Mouse (Mus musculus) limb, embryonic 11.5 days (tissue): ENCODE results near the gene Kremen1. TPM values are rescaled to one million over a fixed set of nuclear protein-coding genes. Genes with fewer than 3 reads are reported as not detected.

Experiments used
- ATAC-seq: fragments of 200-750 bp; cut with Nextera tagmentation; 2 replicates; pipeline ENCODE4 v1.8.0; 2017; ENCODE audit warnings: low read depth; ENCODE audit not compliant: insufficient number of reproducible peaks, low FRiP score, low TSS enrichment
- DNase-seq: peaks from one replicate; pipeline ENCODE4 v3.0.0-alpha.2; 2015; ENCODE audit warnings: low spot score
- H3K27ac ChIP-seq: fragments of 300-500 bp; sonication (generic); replicated peaks from 2 replicates; pipeline ENCODE4 v1.5.1; 2014; ENCODE audit warnings: low read depth, mild to moderate bottlenecking, low read length
- H3K27me3 ChIP-seq: fragments of 300-500 bp; sonication (generic); 2 replicates; pipeline ENCODE4 v1.6.1; 2014; ENCODE audit warnings: mild to moderate bottlenecking, low read length, mixed read lengths; ENCODE audit not compliant: control insufficient read depth, insufficient read depth
- H3K36me3 ChIP-seq: fragments of 300-500 bp; sonication (generic); 2 replicates; pipeline ENCODE4 v1.6.1; 2014; ENCODE audit warnings: mild to moderate bottlenecking, low read length, moderate library complexity, mixed read lengths; ENCODE audit not compliant: control insufficient read depth, insufficient read depth
- H3K4me1 ChIP-seq: fragments of 300-500 bp; sonication (generic); 2 replicates; pipeline ENCODE4 v1.6.1; 2014; ENCODE audit warnings: low read length, mixed read lengths; ENCODE audit not compliant: control insufficient read depth, insufficient read depth
- H3K4me2 ChIP-seq: fragments of 300-500 bp; sonication (generic); 2 replicates; pipeline ENCODE4 v1.6.1; 2014; ENCODE audit warnings: low read depth, mild to moderate bottlenecking, moderate library complexity; ENCODE audit not compliant: severe bottlenecking
- H3K4me3 ChIP-seq: fragments of 300-500 bp; sonication (generic); 2 replicates; pipeline ENCODE4 v1.5.1; 2014; ENCODE audit warnings: low read depth, low read length
- H3K9ac ChIP-seq: fragments of 300-500 bp; sonication (generic); 2 replicates; pipeline ENCODE4 v1.6.1; 2014; ENCODE audit warnings: mild to moderate bottlenecking, low read length
- H3K9me3 ChIP-seq: fragments of 300-500 bp; sonication (generic); 2 replicates; pipeline ENCODE4 v1.6.1; 2016; ENCODE audit warnings: low read length; ENCODE audit not compliant: control insufficient read depth
- WGBS: fragments of 180-500 bp; shearing (Covaris S2); extraction: QIAGEN DNeasy Blood & Tissue Kit; methylation state at CpG from one replicate; pipeline ENCODE4 v1.1.7; 2014; 5-methylcytosine and 5-hydroxymethylcytosine counted together
- polyA plus RNA-seq: library from polyadenylated mRNA; unstranded; fragments of >200 nt; fragmentation: Nextera tagmentation; extraction: Ambion mirVana; gene quantifications from 2 replicates; pipeline ENCODE4 v1.2.1, GENCODE M21; 2014

Kremen1 gene
- polyA plus RNA-seq, 1 experiment from 2014 or later: 10.3 TPM

DNA sequence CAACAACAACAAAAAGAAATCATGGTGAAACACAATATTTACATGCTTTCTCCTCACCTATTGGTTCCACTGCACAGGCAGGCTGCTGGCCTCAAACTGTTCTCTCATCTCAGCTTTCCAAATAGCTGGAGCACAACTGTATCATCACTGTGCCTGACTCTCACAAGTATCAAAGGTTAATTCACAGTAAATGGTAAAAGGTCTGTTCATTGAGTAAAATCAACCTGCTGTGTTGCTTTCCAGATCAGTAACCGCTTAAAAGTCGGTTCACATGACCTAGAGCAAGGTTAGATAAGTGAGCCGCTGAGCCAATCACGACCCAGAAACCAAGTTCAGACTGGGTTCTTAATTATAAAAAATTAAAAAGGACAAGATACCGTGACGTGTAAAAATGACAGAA lies 3.3 kb downstream of the Kremen1 start:
- ATAC-seq (no peak), DNase-seq (no peak)
- no peak overlapping the region for H3K9ac ChIP-seq
- no peak overlapping the region for H3K4me3 ChIP-seq
- no peaks in the 10 kb centered on the region for H3K36me3 ChIP-seq
- H3K27ac ChIP-seq: no peak overlapping the region
- peaks cover 14% of the 10 kb centered on the region for H3K4me1 ChIP-seq
- 97% methylated on average over 6 of the region's 6 CpGs for WGBS
- no peaks in the 10 kb centered on the region for H3K9me3 ChIP-seq
- no peak overlapping the region for H3K4me2 ChIP-seq
- H3K27me3 ChIP-seq: no peaks in the 10 kb centered on the region

DNA sequence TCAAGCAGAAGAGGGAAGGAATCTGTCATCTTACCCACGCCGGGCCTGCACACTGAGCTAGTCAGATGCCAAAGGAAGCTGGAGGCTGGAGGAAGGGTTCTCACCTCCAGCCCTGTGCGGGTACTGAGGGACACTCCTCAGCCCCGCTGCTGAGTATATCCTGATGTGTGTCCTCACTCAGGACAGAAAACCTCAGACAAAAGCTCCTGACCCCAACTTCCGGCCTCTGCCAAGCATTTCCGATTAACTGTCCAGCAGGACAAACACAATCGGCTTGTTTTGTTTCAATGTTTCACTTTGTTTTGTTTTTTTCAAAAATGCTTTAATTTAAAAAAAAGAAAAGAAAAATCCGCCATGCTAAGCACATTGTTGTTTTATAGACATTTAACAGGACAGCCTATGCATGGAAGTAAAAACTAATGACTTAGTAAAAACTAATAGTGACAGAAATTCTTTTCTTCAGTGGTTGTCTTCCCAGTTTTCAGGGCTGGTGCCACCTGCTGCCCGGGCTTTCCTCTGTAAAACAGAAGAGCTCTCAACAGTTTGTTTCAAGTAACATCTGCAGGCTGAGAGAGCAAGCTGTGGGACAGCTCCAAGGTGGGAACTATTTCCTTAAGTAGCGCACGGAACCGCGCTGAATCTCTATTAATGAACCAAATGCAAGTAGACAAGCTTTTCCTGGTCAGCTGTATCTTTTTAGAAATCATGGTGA lies 4.1 kb downstream of the Kremen1 start:
- no peaks in the 10 kb centered on the region for H3K36me3 ChIP-seq
- ATAC-seq (no peak), DNase-seq (no peak)
- no peaks in the 10 kb centered on the region for H3K9me3 ChIP-seq
- H3K4me1 ChIP-seq: peaks cover 14% of the 10 kb centered on the region
- no peak overlapping the region for H3K27ac ChIP-seq
- no peak overlapping the region for H3K4me2 ChIP-seq
- H3K27me3 ChIP-seq: no peaks in the 10 kb centered on the region
- WGBS: 83% methylated on average over 13 of the region's 13 CpGs
- H3K9ac ChIP-seq: no peak overlapping the region
- H3K4me3 ChIP-seq: no peak overlapping the region

DNA sequence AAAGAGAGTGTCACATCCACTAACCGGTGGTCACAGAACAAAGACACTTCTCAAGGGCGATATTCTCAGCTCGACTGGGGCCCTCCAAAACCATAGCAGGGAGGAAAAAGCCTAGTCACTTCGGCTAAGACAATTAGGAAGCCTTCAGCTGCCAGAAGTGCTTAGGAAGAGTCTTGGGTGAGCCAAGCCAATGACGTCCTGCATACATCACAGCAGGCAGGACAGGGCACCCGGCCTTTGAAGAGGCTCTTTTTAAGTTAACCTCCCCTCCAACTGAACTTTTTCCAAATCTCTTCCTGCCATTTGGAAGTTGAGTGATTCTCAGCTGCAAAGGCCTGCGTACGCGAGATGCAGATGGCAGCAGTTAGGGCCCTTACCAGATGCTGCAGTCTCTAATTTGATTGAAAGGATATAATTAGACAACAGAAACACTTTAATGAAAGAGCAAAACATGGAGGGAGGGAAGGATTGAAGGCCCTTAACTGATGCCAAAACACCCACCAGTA lies 5.8 kb downstream of the Kremen1 start:
- ATAC-seq: no peak
- DNase-seq: no peak
- peaks cover 17% of the 10 kb centered on the region for H3K4me1 ChIP-seq
- no peaks in the 10 kb centered on the region for H3K9me3 ChIP-seq
- WGBS: 15% methylated on average over 9 of the region's 9 CpGs
- H3K9ac ChIP-seq: no peak overlapping the region
- H3K4me3 ChIP-seq: no peak overlapping the region
- no peak overlapping the region for H3K4me2 ChIP-seq
- H3K27ac ChIP-seq: peak overlapping the region; percentile 11; the same call in 1 of the 2 replicates
- H3K36me3 ChIP-seq: no peaks in the 10 kb centered on the region
- H3K27me3 ChIP-seq: no peaks in the 10 kb centered on the region

DNA sequence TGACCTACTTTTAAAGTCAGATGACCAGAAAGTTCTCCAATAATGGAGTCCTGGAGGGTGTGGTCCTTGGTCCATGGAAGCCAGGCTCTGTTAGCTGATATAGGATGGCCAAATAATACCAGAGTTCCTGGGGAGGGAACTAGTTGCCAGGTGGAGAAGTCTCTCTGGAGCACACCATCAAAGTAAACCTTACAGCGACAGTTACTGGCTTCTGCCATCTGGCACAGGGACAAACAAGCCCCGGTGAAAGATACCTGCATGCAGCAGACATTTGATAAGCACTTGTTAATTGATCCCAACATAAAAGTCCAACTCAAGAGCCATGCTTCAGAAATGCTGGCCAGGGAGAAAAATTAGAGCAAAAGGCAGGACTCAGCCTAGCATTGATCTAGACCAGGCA lies 7.3 kb downstream of the Kremen1 start:
- DNase-seq: no peak
- no peak overlapping the region for H3K4me2 ChIP-seq
- H3K36me3 ChIP-seq: no peaks in the 10 kb centered on the region
- no peak overlapping the region for H3K4me3 ChIP-seq
- H3K27me3 ChIP-seq: no peaks in the 10 kb centered on the region
- no peak overlapping the region for H3K9ac ChIP-seq
- peaks cover 17% of the 10 kb centered on the region for H3K4me1 ChIP-seq
- WGBS: 63% methylated on average over 2 of the region's 2 CpGs
- H3K9me3 ChIP-seq: no peaks in the 10 kb centered on the region
- no peak for ATAC-seq
- no peak overlapping the region for H3K27ac ChIP-seq

DNA sequence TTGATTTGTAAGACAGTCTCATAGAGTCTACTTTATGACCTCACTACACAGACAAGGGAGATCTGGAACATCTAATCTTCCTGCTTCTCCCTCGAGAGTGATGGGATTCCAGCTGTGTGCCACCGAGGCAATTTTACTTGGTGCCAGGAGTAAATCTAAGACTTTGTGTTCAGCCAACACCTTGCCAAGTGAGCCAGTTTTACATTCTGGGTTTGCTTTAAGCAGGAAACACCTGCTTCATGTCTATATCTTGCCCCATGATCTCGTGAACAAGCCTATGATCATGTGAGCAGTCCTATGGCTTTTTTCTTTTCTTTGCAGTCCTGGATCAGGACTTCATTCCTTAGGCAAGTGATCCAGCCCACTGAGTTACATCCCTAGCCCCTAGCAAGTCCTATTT lies 7.8 kb downstream of the Kremen1 start:
- Histone ChIP-seq H3K4me3 (no peak overlapping the region), H3K9ac (no peak overlapping the region), H3K27ac (no peak overlapping the region), H3K9me3 (no peaks in the 10 kb centered on the region), H3K4me1 (peaks cover 17% of the 10 kb centered on the region), H3K36me3 (no peaks in the 10 kb centered on the region), H3K4me2 (no peak overlapping the region), H3K27me3 (no peaks in the 10 kb centered on the region)
- ATAC-seq (no peak), DNase-seq (no peak)
- 62% methylated on average over 3 of the region's 3 CpGs for WGBS

DNA sequence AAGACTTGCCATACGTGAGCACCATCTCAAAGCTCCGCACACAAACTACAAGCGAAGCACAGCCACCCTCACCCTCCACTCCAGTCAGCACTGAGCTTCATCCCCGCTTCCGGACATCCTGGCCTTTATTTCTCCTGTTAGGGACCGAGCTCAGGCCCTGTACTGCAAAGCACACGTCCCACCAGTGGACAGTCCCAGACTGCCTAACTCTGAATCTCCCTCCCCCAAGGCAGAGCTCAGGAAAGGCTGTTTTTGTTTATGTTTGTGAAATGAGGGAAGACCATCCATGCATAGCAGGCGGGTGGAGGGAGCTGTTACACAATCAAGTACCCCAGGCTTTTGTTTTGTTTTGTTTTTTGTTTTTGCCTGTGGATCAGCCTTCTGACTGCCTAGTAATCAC lies 8.6 kb downstream of the Kremen1 start:
- Histone ChIP-seq H3K27me3 (no peaks in the 10 kb centered on the region), H3K4me2 (no peak overlapping the region), H3K9ac (no peak overlapping the region), H3K4me3 (no peak overlapping the region), H3K36me3 (no peaks in the 10 kb centered on the region), H3K9me3 (no peaks in the 10 kb centered on the region), H3K4me1 (peaks cover 17% of the 10 kb centered on the region), H3K27ac (no peak overlapping the region)
- DNase-seq (no peak), ATAC-seq (no peak)
- 80% methylated on average over 8 of the region's 8 CpGs for WGBS

DNA sequence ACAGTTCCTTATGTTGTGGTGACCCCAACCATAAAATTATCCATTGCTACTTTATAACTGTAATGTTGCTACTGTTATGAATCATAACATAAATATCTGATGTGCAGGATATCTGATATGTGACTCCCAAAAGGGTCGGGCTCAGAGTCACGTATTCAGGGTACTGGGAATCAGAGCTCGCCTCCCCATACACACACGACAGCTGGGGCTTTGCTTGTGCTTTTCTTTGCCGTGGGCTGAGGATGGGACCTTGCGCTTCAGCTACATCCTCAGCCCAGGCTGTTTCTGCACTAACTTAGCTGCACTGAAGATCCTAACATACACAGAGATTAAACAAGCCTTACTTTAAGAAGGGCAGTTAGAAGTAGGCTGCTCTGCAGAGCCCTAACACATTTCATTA lies 10.2 kb downstream of the Kremen1 start:
- no peaks in the 10 kb centered on the region for H3K36me3 ChIP-seq
- peaks cover 10% of the 10 kb centered on the region for H3K4me1 ChIP-seq
- no peak overlapping the region for H3K27ac ChIP-seq
- H3K4me3 ChIP-seq: no peak overlapping the region
- no peaks in the 10 kb centered on the region for H3K9me3 ChIP-seq
- H3K27me3 ChIP-seq: no peaks in the 10 kb centered on the region
- DNase-seq: no peak
- ATAC-seq: no peak
- H3K9ac ChIP-seq: no peak overlapping the region
- no peak overlapping the region for H3K4me2 ChIP-seq
- WGBS: 65% methylated on average over 6 of the region's 6 CpGs

DNA sequence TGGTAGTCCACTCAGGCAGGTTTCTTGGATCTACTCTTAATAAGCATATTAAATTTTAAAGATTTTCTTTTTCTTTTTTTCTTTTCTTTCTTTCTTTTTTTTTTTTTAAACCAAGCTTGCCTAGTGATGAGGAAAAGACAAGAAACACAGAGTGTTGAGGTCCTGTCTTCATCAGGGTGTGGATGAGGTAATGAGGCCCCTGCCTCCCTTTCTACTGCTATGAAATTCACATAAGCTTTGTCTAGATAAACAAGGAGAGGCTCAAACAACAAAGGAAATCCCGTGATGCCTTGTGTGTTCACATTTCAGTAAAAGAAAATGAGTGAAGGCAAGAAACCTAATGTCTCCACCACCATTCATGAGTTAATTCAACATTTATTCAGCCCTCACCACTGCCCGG lies 13.2 kb downstream of the Kremen1 start:
- Histone ChIP-seq H3K27me3 (no peaks in the 10 kb centered on the region), H3K4me2 (no peak overlapping the region), H3K36me3 (0 out of 2 replicates have a peak, but pooled peaks cover under 1% of the 10 kb centered on the region), H3K27ac (no peak overlapping the region), H3K9ac (no peak overlapping the region), H3K9me3 (no peaks in the 10 kb centered on the region), H3K4me1 (peaks cover 24% of the 10 kb centered on the region), H3K4me3 (no peak overlapping the region)
- no peak for ATAC-seq
- DNase-seq: no peak
- 67% methylated on average over 2 of the region's 2 CpGs for WGBS

DNA sequence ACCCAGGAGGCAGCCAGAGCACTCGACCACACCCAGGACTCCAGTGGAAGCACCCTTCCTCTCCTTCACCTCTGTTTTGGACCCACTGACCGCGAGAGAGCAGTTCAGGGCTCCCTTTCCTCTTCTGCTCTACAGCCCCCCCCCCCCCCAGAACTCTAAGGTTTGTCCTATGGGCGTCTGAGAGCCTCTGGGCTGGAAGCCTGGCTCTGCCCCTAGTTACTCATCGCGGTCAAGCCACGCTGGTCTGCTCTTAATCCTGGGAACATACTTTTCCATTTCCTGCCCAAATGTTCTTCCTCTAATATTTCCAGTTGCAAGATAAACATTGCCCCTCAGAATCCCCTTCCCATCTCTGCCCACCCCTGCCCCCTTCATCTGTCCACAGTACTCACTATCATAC lies 15.9 kb downstream of the Kremen1 start:
- ATAC-seq (no peak), DNase-seq (no peak)
- WGBS: 82% methylated on average over 7 of the region's 7 CpGs
- no peak overlapping the region for H3K4me2 ChIP-seq
- peaks cover 21% of the 10 kb centered on the region for H3K4me1 ChIP-seq
- peaks cover 7% of the 10 kb centered on the region; the same call in 1 of the 2 replicates for H3K36me3 ChIP-seq
- no peak overlapping the region; the same call in 1 of the 2 replicates for H3K27ac ChIP-seq
- no peaks in the 10 kb centered on the region for H3K27me3 ChIP-seq
- H3K4me3 ChIP-seq: no peak overlapping the region
- no peak overlapping the region for H3K9ac ChIP-seq
- H3K9me3 ChIP-seq: no peaks in the 10 kb centered on the region
